Mouse (Mus musculus) midbrain, embryonic 10.5 days (tissue): ENCODE data around the gene Vmn1r67. TPM values are rescaled to one million over a fixed set of nuclear protein-coding genes. Genes with fewer than 3 reads are reported as not detected.

Experiments used
- DNase-seq: peaks from one replicate; pipeline ENCODE4 v3.0.0-alpha.2; 2017; ENCODE audit warnings: low spot score
- H3K27ac ChIP-seq: fragments of 300-500 bp; sonication (generic); replicated peaks from 2 replicates; pipeline ENCODE4 v1.5.1; 2016; ENCODE audit warnings: mild to moderate bottlenecking
- H3K27me3 ChIP-seq: fragments of 300-500 bp; sonication (generic); 2 replicates; pipeline ENCODE4 v1.6.1; 2016; ENCODE audit warnings: low read depth, mild to moderate bottlenecking; ENCODE audit not compliant: poor library complexity, severe bottlenecking
- H3K36me3 ChIP-seq: fragments of 300-500 bp; sonication (generic); 2 replicates; pipeline ENCODE4 v1.6.1; 2016; ENCODE audit warnings: mild to moderate bottlenecking, moderate library complexity
- H3K4me1 ChIP-seq: fragments of 300-500 bp; sonication (generic); 2 replicates; pipeline ENCODE4 v1.6.1; 2016
- H3K4me3 ChIP-seq: fragments of 300-500 bp; sonication (generic); 2 replicates; pipeline ENCODE4 v1.5.1; 2016; ENCODE audit warnings: mild to moderate bottlenecking, moderate library complexity
- H3K9me3 ChIP-seq: fragments of 300-500 bp; sonication (generic); replicated peaks from 2 replicates; pipeline ENCODE4 v1.6.1; 2016; ENCODE audit warnings: mild to moderate bottlenecking
- WGBS: fragments of 180-500 bp; shearing (Covaris S2); methylation state at CpG from one replicate; pipeline ENCODE4 v1.1.7; 2016; 5-methylcytosine and 5-hydroxymethylcytosine counted together
- polyA plus RNA-seq: library from polyadenylated mRNA; unstranded; fragments of >200 nt; fragmentation: Nextera tagmentation; extraction: Ambion mirVana; gene quantifications from 2 replicates; pipeline ENCODE4 v1.2.1, GENCODE M21; 2016

Vmn1r67 gene
- not detected in 2 replicates for polyA plus RNA-seq

DNA sequence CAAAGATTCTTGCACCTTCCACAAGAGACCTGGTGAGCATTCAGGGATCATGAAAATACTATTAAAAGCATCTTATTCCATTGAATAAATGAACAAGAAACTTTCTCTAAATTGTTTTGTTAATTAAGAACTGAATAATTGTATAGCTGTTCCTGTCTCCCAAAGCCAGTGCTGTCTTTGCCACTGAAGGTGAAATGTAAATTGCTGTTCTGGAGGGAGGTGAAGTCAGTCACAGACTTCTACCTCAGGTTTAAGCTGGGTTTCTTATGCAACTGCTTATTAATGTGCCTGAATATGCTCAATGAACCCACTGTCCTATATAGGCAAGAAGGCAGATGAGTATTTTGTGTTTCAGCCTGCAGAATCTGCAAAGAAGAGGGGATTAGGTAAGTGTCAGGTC lies at the start of gene Vmn1r67:
TSS of gene Vmn1r67 (plus strand) at position 301 of the 400 bp plus-strand sequence.
- peaks cover 62% of the 10 kb centered on the region for H3K9me3 ChIP-seq
- H3K36me3 ChIP-seq = no peaks in the 10 kb centered on the region
- no peaks in the 10 kb centered on the region for H3K27me3 ChIP-seq
- H3K4me3 ChIP-seq = no peak within 1 kb of the TSS
- DNase-seq = no peak
- no peaks in the 10 kb centered on the region for H3K4me1 ChIP-seq
- H3K27ac ChIP-seq = no peak within 1 kb of the TSS

DNA sequence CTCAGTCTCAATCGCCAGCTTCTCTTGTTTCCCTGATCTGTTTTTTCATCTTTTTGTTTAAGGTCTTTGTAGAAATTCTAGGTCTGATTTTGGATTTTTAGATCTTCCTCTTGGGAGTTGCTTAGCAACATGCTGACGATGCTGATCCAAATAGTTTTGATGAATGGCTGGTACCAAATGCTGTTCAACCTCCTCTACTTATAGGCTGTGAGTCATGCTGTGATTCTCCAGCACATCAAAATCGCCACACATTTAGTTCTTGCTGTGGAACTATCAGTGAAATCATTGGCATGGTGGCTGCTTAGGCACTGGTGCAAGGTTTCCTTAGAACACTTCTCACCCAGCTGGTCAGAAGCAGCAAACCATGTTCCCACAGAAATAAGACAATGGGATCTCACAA lies 15.0 kb downstream of the Vmn1r67 start:
- peaks cover 33% of the 10 kb centered on the region for H3K9me3 ChIP-seq
- H3K27me3 ChIP-seq = no peaks in the 10 kb centered on the region
- no peak overlapping the region for H3K4me3 ChIP-seq
- no peaks in the 10 kb centered on the region for H3K36me3 ChIP-seq
- no peak for DNase-seq
- H3K27ac ChIP-seq = no peak overlapping the region
- 73% methylated on average over 3 of the region's 3 CpGs for WGBS
- no peaks in the 10 kb centered on the region for H3K4me1 ChIP-seq

DNA sequence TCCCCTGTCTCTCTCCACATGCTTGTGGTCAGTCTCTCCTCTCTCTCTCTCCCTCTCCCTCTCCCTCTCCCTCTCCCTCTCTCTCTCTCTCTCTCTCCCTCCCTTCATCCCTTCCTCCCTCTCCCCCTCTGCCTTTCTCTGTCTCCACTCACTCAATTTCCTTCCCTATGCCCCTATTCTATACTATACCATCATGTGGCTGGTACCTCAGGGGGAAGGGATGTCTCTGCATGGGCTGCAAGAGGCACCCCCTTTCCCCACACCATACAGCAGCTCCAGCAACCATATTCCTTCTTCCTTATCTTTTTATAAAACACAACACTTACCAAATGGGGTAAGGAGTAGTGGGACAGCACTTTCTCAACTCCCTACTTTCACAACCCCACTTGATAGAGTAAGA lies 36.7 kb downstream of the Vmn1r67 start:
- peaks cover 20% of the 10 kb centered on the region; the same call in 1 of the 2 replicates for H3K9me3 ChIP-seq
- no peaks in the 10 kb centered on the region for H3K27me3 ChIP-seq
- H3K4me3 ChIP-seq = no peak overlapping the region
- H3K27ac ChIP-seq = no peak overlapping the region
- no peaks in the 10 kb centered on the region for H3K4me1 ChIP-seq
- DNase-seq = no peak
- H3K36me3 ChIP-seq = no peaks in the 10 kb centered on the region

DNA sequence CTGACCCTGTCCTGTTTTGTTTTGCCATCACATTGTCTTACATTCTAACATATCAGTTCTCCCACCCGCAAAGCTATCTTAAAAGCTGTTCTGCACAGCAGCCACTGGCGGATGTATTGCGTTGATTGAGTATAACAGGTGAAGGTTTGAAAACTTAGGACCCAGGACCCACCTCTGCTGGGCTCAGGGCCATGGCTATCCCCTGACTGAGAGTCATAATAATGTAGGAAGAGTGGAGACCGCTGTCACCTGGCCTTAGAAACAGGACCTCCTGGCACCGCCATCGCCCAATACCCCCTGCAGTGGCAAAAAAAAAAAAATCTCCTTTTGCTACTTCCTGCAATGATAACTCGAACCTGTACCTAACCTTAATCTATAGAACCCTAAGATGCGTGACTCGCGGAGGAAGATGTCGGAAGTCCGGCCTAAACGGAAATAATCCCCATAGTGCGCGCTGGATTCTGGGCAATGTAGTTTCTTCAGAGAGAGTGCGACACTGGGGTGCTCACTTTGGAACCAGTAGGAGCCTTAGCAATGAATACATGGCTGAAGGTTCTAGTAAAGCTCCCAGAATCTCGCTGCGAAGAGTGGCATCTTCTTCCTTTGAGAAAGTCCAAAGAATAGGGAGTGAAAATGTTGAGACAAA lies 37.6 kb downstream of the Vmn1r67 start:
- no peaks in the 10 kb centered on the region for H3K4me1 ChIP-seq
- 54% methylated on average over 18 of the region's 18 CpGs for WGBS
- H3K4me3 ChIP-seq = peak overlapping the region; percentile 37
- peaks cover 20% of the 10 kb centered on the region; the same call in 1 of the 2 replicates for H3K9me3 ChIP-seq
- H3K27me3 ChIP-seq = no peaks in the 10 kb centered on the region
- no peaks in the 10 kb centered on the region for H3K36me3 ChIP-seq
- no peak overlapping the region for H3K27ac ChIP-seq
- DNase-seq = no peak

DNA sequence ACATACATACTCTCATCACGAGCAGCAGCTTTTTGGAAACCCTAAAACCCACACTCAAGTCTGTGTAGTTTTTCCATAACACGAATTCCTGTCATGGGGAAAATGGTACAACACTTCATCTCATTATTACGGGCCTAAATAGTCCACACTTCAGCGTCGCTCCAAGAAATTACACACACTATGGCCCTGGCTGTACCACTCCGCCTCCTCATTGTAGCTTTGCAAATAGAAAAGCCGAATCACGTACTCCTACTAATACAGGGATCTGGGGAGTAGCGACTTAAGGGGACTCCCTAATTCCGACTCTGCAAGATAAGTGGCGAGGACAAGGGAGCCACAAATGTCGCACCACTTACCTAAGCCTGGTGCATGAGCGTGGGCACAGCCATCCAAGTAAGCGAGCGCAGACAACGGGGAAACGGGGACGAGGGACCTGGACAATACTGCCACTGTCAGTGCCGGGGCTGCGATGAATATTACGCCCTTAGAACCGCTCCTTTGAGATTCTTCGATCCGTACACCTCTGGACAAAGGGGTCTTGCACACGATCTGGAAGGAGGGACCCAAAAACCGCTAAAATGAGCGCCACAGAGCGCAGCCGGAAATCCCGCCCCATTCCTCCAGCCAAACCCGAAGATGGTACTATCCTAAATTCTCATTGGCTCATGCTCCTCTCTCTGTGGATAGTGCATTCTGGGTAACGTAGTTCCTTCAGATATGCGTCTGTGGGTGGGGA lies 51.8 kb downstream of the Vmn1r67 start, which contains the start of gene Zik1:
TSS of gene Zik1 (minus strand) at position 609 of the 736 bp plus-strand sequence.
- peak within 1 kb of the TSS; percentile 64 for H3K4me3 ChIP-seq
- peaks cover 15% of the 10 kb centered on the region for H3K4me1 ChIP-seq
- no peaks in the 10 kb centered on the region for H3K9me3 ChIP-seq
- no peaks in the 10 kb centered on the region for H3K27me3 ChIP-seq
- H3K36me3 ChIP-seq = peaks cover 41% of the 10 kb centered on the region
- 4% methylated on average over 33 of the region's 33 CpGs for WGBS
- peak; percentile 84 for DNase-seq
- H3K27ac ChIP-seq = peak within 1 kb of the TSS; percentile 87

DNA sequence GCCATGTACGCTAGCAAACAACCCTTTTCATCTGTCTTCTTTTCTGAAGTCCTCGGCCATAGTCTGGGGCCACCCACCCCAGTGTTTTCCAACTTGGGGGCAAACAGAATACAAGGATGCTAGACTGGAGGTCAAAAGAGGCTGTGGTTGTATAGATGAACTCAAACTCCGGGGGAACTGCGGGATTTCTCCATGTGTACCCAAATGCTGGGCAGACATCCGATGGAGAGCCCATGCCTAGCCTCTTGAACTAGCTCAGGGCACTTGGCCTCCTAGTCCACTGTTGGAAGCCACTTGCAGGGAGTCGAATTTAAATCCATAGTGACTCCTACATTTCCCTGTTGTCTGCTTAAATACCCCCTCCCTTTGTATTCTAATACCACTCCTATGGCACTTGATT lies 52.4 kb downstream of the Vmn1r67 start:
- H3K36me3 ChIP-seq = peaks cover 34% of the 10 kb centered on the region
- no peaks in the 10 kb centered on the region for H3K9me3 ChIP-seq
- H3K27ac ChIP-seq = peak overlapping the region; percentile 87; the same call in 1 of the 2 replicates
- DNase-seq = no peak
- peaks cover 15% of the 10 kb centered on the region for H3K4me1 ChIP-seq
- H3K27me3 ChIP-seq = no peaks in the 10 kb centered on the region
- peak overlapping the region; percentile 64 for H3K4me3 ChIP-seq
- 40% methylated on average over 6 of the region's 6 CpGs for WGBS

Other genes with a start within 250 kb of the Vmn1r67 start
- gene Vmn1r66, start 165.3 kb upstream of the Vmn1r67 start, polyA plus RNA-seq = not detected in 2 replicates
- 36.7 and 40.7 TPM in 2 replicates for gene Zik1, start 52.1 kb downstream of the Vmn1r67 start, polyA plus RNA-seq
- gene Vmn1r68, start 115.2 kb downstream of the Vmn1r67 start, polyA plus RNA-seq = not detected in 2 replicates
- not detected in 2 replicates for gene Vmn1r69, start 170.3 kb downstream of the Vmn1r67 start, polyA plus RNA-seq
- gene Vmn1r70, start 188.2 kb downstream of the Vmn1r67 start, polyA plus RNA-seq = not detected in 2 replicates
- gene Nlrp4b, start 244.5 kb downstream of the Vmn1r67 start, polyA plus RNA-seq = not detected in 2 replicates